Mouse (Mus musculus) thymus, postnatal 4 days (tissue): ENCODE measurements around the gene Il17re.

Experiments
- DNase-seq: peaks from one replicate; pipeline ENCODE4 v3.0.0; 2021

Gene Il17re

GRCm38 (mm10) chr6:113444207-113444965, 13.9 kb upstream of the Il17re start:
- no peak for DNase-seq

GRCm38 (mm10) chr6:113447639-113448038, 10.6 kb upstream of the Il17re start:
- no peak for DNase-seq

GRCm38 (mm10) chr6:113451839-113452238, 6.4 kb upstream of the Il17re start:
- no peak for DNase-seq

GRCm38 (mm10) chr6:113455007-113455406, 3.3 kb upstream of the Il17re start:
- DNase-seq = peak; percentile 46

- peak; percentile 62 for DNase-seq
Observed at GRCm38 (mm10) chr6:113458635-113459034, 351 bp downstream of the Il17re start.

- no peak for DNase-seq
Observed at GRCm38 (mm10) chr6:113464040-113464439, 5.8 kb downstream of the Il17re start.

- DNase-seq = no peak
Observed at GRCm38 (mm10) chr6:113465602-113466001, 7.3 kb downstream of the Il17re start.

GRCm38 (mm10) chr6:113468512-113468911, 10.2 kb downstream of the Il17re start:
- DNase-seq = no peak

GRCm38 (mm10) chr6:113469021-113469420, 10.7 kb downstream of the Il17re start:
- peak; percentile 86 for DNase-seq

- DNase-seq = peak; percentile 83
Observed at GRCm38 (mm10) chr6:113469432-113469831, 11.1 kb downstream of the Il17re start.

- DNase-seq = no peak
Observed at GRCm38 (mm10) chr6:113471297-113471936, 13.1 kb downstream of the Il17re start, which contains the start of gene Il17rc. TSS of gene Il17rc (plus strand) at chr6:113471427.

GRCm38 (mm10) chr6:113472061-113472460, 13.8 kb downstream of the Il17re start:
- no peak for DNase-seq

GRCm38 (mm10) chr6:113473246-113473645, 15.0 kb downstream of the Il17re start:
- DNase-seq = no peak

- DNase-seq = no peak
Observed at GRCm38 (mm10) chr6:113473715-113474114, 15.4 kb downstream of the Il17re start.

- no peak for DNase-seq
Observed at GRCm38 (mm10) chr6:113477353-113477752, 19.1 kb downstream of the Il17re start.

GRCm38 (mm10) chr6:113478906-113479305, 20.6 kb downstream of the Il17re start:
- no peak for DNase-seq

- DNase-seq = no peak
Observed at GRCm38 (mm10) chr6:113480555-113481373, 22.5 kb downstream of the Il17re start.

- peak; percentile 59 for DNase-seq
Observed at GRCm38 (mm10) chr6:113482477-113483099, 24.3 kb downstream of the Il17re start.

GRCm38 (mm10) chr6:113483100-113483615, 24.9 kb downstream of the Il17re start, which contains the start of gene Creld1:
TSS of gene Creld1 (plus strand) at chr6:113483297.
- peak; percentile 93 for DNase-seq

GRCm38 (mm10) chr6:113483729-113484128, 25.4 kb downstream of the Il17re start:
- peak; percentile 38 for DNase-seq

GRCm38 (mm10) chr6:113487125-113487576, 28.9 kb downstream of the Il17re start:
- no peak for DNase-seq

GRCm38 (mm10) chr6:113489410-113489809, 31.1 kb downstream of the Il17re start:
- no peak for DNase-seq
